Mouse (Mus musculus) NIH3T3 (cell line): ENCODE results near the gene 4931409K22Rik.

Experiments used
- DNase-seq: peaks from one replicate; pipeline ENCODE4 v3.0.0-alpha.2; 2012; ENCODE audit warnings: low read depth

The 4931409K22Rik gene

DNA sequence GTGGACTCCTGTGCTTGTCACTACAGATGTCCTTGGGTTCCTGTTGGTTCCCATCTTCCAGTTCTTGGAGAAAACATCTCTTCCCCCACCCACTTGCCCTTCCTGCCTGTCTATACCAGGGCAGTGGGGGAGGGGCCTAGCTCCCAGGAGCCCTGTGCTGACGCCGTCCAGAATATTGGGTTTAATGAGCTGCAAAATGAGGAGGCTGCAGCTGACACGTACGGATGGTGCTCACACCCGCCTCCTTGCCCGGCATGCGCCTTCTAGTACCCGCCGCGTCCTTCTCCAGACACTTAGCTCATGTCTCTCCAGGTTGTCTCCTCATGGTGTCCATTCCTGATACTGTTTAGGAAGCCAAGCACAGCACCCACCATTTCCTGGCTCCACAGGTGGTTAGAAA lies 57.5 kb downstream of the 4931409K22Rik start:
- no peak for DNase-seq

DNA sequence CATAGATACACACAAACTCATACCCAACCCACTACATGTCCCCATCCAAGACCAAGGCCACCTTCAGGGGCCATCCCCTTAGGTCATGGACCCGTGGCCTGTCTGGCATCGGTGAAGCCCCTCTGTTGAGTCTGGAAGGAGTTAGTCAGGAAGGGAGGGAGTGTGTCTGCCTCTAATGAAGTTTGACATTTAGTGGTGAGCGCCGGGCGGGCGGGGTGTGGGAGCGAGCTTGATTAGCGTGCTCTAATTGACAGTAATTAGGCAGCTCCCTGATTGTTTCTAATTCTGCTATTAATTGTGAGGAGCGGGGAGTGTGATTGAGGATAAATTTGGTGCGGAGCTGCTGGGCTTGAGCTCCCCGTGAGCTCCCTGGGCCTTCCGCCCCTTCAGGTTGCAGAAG lies 59.1 kb downstream of the 4931409K22Rik start:
- DNase-seq: no peak

DNA sequence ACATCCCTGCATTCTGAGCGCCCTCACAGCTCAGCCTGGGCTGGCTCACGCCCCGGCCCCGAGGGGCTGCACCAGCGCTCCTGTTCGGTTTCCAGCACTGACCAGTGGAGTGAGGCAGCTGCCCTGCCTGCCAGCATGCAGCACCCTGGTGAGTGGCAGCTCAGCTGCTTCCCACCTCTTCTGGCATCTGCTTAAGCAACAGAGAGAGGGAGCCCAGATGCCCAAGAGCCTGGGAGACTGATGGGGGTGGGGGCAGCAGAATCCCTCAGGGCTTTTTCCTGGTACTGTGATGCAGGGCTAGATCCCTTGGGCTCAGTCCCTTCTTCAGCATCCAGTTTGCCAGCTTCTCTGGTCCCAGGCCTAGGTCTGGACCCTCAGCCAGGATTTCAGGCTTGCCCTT lies 59.9 kb downstream of the 4931409K22Rik start:
- no peak for DNase-seq

DNA sequence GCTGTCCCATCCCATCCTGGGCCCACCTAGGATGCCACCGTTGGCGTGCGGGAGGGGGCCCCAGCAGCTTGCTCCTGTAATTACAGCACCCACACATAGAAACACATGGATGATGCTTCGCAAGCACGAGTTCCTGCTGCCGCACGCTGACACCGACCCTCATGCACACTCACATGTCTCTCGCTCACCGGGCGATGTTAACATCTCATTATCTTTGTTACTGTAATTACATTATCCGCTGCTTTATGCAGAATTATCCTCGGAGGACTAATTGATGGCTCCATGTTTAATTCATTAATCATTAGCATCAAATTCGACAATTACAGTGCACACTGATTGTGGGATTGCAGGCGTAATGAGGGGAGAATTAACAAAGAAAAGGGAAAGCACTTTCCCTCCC lies 61.6 kb downstream of the 4931409K22Rik start:
- DNase-seq: no peak
